Mouse (Mus musculus) G1E (cell line): ENCODE results near the gene Fhl5.

Experiments
- CTCF ChIP-seq: IDR thresholded peaks from 2 replicates; pipeline ENCODE4 v1.5.1; 2012; ENCODE audit warnings: low read depth, low read length, inconsistent platforms, mixed read lengths
- GATA2 ChIP-seq: IDR thresholded peaks from 2 replicates; pipeline ENCODE4 v1.6.1; 2012; ENCODE audit warnings: low read depth, low read length, inconsistent platforms, borderline replicate concordance

DNA sequence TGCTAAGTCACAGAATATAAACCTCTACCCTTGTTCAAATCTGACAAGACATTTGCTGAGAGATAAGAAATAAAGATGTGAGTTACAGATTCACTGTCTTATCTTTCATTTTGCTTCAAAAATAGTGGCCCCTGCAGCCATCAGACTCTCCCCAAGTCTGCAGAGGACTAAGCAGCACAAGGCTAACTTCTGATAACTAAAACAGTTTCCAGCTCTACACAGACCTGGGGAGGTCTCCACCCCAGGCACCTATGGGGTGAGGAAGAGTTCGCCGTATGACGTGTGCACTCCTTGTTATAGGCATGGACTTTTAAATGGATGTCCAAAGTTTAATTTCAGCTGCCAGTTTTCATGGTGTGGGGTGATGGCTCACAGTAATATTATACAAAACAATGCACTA lies 10.1 kb downstream of the Fhl5 start:
- TF ChIP-seq CTCF (no peak), GATA2 (no peak)
